Mouse (Mus musculus) cerebellum, postnatal 36 days (tissue): Measurements from ENCODE around the gene Pacsin1.

Experiments
- DNase-seq, 2 experiments: peaks; one replicate each; pipeline ENCODE4 v3.0.0; 2021 to 2022; ENCODE audit warnings: mixed read lengths in 2 of 2

Gene Pacsin1

GRCm38 (mm10) chr17:27726527-27726926, 71.2 kb downstream of the Pacsin1 start:
- DNase-seq: no peak

- no peak for DNase-seq
Observed at GRCm38 (mm10) chr17:27728770-27729169, 73.5 kb downstream of the Pacsin1 start, which contains the start of gene Spdef. Gene Spdef, minus strand, starts transcription at chr17:27728955.

- no peak for DNase-seq
Observed at GRCm38 (mm10) chr17:27732152-27732551, 76.8 kb downstream of the Pacsin1 start.

DNA sequence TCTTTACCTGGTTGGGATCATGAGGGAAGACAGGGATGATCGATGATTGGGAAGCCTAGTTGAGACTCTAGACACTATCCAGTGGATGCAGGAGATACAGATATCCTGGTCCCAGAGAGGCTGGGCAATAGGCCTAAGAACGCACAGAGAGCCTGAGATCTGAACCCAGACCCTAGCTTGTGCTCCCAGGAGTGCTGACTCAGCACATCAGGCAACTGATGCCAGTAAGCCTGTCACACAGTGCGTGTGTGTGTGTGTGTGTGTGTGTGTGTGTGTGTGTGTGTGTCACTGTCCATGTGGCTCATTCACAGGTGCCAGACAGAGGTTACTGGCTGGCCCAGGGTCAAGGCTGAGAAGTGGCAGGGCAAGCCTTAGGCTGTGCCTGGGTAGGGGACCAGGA, 77.4 kb downstream of the Pacsin1 start:
- no peak for DNase-seq

- DNase-seq: no peak
Observed at GRCm38 (mm10) chr17:27734344-27735073, 79.2 kb downstream of the Pacsin1 start.

DNA sequence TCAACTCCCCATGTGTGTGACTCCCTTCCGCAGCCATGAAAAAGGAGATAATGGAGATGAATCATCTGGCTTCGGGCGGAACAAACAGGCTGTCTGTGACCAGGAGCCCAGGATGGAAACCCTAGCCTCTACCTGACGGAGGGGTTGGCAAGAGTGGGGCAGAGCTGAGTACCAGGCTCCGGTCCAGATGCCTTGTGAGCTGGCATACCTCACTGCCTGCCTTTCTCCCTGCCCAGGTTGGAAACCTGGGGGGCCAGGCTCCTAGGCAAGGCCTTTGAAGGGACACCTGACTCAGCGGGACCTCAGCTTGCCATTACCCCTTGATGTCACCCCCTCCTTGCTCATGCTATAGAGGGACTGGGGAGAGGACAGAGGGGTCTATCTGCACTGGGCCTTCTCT, 85.7 kb downstream of the Pacsin1 start:
- peak; percentile 50 to 55 for DNase-seq

- DNase-seq: no peak
Observed at GRCm38 (mm10) chr17:27746446-27746845, 91.1 kb downstream of the Pacsin1 start.

- no peak for DNase-seq
Observed at GRCm38 (mm10) chr17:27748123-27748522, 92.8 kb downstream of the Pacsin1 start.

- DNase-seq: no peak
Observed at GRCm38 (mm10) chr17:27750451-27750942, 95.2 kb downstream of the Pacsin1 start.

DNA sequence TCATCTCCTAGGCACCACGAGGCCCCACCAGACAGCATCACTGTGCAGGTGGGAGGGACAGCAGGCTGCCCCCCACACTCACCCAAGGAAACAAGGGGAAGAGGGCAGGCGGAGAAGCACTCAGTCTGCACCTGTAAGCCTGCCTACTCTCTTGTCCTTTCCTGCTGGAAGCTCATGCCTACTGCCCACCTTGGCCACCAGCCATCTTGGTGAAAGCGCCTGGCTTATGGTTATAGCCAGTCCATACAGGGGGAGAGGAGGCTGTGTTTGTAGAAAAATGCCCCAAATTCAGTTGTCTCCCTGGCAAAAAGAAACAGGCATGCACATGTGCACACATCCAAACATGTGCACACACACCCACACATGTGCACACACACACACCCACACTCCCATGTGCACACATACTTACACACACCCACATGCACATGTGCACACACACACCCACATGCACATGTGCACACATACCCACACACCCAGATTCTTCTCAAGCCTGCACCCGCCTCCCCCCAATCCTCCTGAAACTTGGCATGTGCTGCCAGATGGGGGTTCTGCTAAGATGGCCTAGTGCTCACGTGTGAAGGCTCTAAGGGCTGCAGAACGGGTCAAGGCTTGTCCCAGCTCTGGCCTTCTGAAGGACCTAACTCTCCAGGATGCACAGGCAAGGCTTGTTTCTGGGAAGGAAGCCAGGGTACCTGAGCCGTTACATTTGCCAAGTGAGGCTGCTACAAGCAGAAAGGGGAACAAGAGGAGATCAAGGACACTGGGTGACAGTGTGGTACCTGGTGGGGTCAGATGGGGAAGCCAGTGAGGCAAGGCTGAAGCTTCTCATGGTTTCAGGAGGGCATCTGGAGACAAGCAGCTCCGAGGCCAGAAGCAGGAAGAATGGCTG, 96.2 kb downstream of the Pacsin1 start:
- DNase-seq: peak; percentile 40 to 59

GRCm38 (mm10) chr17:27760169-27760568, 104.9 kb downstream of the Pacsin1 start:
- no peak for DNase-seq
